Mouse (Mus musculus) limb, embryonic 12.5 days (tissue): Measurements from ENCODE around the gene Casc3. TPM values are rescaled to one million over a fixed set of nuclear protein-coding genes. Genes with fewer than 3 reads are reported as not detected.

Source experiments
- ATAC-seq: fragments of 200-750 bp; cut with Nextera tagmentation; 2 replicates; pipeline ENCODE4 v1.8.0; 2017; ENCODE audit warnings: low read depth, moderate TSS enrichment; ENCODE audit not compliant: insufficient number of reproducible peaks, insufficient read depth, low FRiP score, low TSS enrichment
- H3K27ac ChIP-seq: fragments of 300-500 bp; sonication (generic); 2 replicates; pipeline ENCODE4 v1.5.1; 2016; ENCODE audit warnings: mild to moderate bottlenecking, moderate library complexity
- H3K27me3 ChIP-seq: fragments of 300-500 bp; sonication (generic); 2 replicates; pipeline ENCODE4 v1.6.1; 2016; ENCODE audit warnings: mild to moderate bottlenecking, moderate library complexity
- H3K36me3 ChIP-seq: fragments of 300-500 bp; sonication (generic); 2 replicates; pipeline ENCODE4 v1.6.1; 2016; ENCODE audit warnings: mild to moderate bottlenecking, moderate library complexity
- H3K4me1 ChIP-seq: fragments of 300-500 bp; sonication (generic); replicated peaks from 2 replicates; pipeline ENCODE4 v1.6.1; 2016
- H3K4me2 ChIP-seq: fragments of 300-500 bp; sonication (generic); 2 replicates; pipeline ENCODE4 v1.6.1; 2016; ENCODE audit warnings: mild to moderate bottlenecking, moderate library complexity
- H3K4me3 ChIP-seq: fragments of 300-500 bp; sonication (generic); replicated peaks from 2 replicates; pipeline ENCODE4 v1.5.1; 2016; ENCODE audit warnings: mild to moderate bottlenecking
- H3K9ac ChIP-seq: fragments of 300-500 bp; sonication (generic); replicated peaks from 2 replicates; pipeline ENCODE4 v1.6.1; 2016; ENCODE audit warnings: mild to moderate bottlenecking, moderate library complexity
- H3K9me3 ChIP-seq: fragments of 300-500 bp; sonication (generic); 2 replicates; pipeline ENCODE4 v1.6.1; 2016; ENCODE audit warnings: mild to moderate bottlenecking, moderate library complexity
- WGBS: fragments of 180-500 bp; shearing (Covaris S2); methylation state at CpG from one replicate; pipeline ENCODE4 v1.1.7; 2016; 5-methylcytosine and 5-hydroxymethylcytosine counted together
- polyA plus RNA-seq: library from polyadenylated mRNA; unstranded; fragments of >200 nt; fragmentation: Nextera tagmentation; extraction: Ambion mirVana; gene quantifications from 2 replicates; pipeline ENCODE4 v1.2.1, GENCODE M21; 2016

Gene Casc3
- polyA plus RNA-seq, 1 experiment from 2014 or later, result 48.1 TPM

DNA sequence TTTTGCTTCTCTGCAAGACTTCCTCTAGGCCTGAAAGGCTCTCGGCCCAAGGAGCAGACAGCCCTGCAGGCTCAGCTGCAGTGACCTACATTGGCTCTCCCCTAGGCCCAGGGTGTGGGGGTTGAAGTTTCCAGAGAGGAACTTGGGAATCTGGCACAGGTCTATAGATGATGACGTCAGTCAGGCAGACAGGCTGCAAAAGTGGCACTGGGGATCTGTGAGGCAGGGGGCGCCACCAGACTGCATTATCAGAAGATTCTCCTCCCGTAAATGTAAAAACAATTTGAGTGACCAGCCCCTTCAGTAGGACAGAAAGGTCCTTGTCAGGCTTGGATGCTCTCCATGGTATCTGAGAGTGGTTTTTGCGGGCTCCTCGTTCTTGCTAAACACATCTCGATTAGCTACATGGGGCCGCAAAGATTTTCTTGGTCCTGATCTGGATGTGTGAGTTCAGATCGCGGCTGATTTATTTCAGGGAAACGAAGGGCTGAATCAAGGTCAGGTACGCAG lies 18.9 kb upstream of the Casc3 start:
- Histone ChIP-seq H3K4me1 (peaks cover 65% of the 10 kb centered on the region), H3K27me3 (no peaks in the 10 kb centered on the region), H3K36me3 (no peaks in the 10 kb centered on the region), H3K4me2 (peak overlapping the region; percentile 48), H3K27ac (peak overlapping the region; percentile 86), H3K9me3 (no peaks in the 10 kb centered on the region), H3K9ac (no peak overlapping the region), H3K4me3 (0 out of 2 replicates have a peak overlapping the region, but pooled peaks have one; percentile 3)
- no peak for ATAC-seq
- 15% methylated on average over 12 of the region's 12 CpGs for WGBS

DNA sequence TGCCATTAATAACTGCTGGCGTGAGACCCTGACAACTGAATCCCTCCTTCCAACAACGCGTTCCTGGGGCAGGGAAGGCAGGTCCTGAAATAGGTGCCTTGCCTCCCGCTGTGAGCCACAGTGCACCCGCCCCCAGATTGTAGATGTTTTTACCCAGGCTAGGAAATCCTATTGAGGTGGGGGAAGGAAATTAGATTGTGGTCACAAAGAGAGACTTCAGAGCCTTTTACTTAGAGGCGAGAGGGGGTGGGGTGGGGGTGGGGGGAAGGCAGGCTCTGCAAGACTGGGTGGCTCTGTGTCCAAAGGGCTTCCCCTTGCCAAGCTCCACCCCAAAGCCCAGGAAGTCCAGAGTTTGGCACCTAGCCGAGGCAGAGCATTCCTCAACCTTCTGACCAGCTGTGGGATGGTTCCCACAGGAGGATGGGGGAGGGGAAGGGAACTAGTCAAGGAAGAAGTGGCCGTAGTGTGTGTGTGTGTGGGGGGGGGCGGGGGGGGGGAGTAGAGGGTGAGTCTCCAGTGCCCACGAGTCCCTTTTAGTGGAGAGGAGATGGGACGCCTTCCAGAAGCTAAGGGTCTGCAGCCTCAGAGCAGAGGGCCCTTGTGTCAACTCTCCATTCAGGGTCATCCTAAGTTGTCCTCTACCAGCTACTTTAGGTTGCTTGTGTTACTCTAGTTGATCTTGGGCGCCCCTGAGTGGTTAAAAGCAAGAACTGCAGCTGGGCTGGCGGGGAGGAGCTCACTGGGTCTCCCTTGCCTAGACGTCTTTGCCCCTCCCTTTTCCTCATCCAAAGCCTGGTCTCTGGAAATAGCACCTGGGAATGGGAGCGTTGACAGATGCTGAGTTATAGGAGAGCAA lies 18.1 kb upstream of the Casc3 start:
- H3K27ac ChIP-seq, result peak overlapping the region; percentile 86
- H3K4me3 ChIP-seq, result 0 out of 2 replicates have a peak overlapping the region, but pooled peaks have one; percentile 3
- ATAC-seq, result peak; percentile 9; the same call in 1 of the 2 replicates
- H3K4me2 ChIP-seq, result peak overlapping the region; percentile 48
- H3K27me3 ChIP-seq, result no peaks in the 10 kb centered on the region
- H3K9ac ChIP-seq, result 0 out of 2 replicates have a peak overlapping the region, but pooled peaks have one; percentile 23
- H3K36me3 ChIP-seq, result no peaks in the 10 kb centered on the region
- WGBS, result 3% methylated on average over 14 of the region's 15 CpGs
- peaks cover 59% of the 10 kb centered on the region for H3K4me1 ChIP-seq
- H3K9me3 ChIP-seq, result no peaks in the 10 kb centered on the region

DNA sequence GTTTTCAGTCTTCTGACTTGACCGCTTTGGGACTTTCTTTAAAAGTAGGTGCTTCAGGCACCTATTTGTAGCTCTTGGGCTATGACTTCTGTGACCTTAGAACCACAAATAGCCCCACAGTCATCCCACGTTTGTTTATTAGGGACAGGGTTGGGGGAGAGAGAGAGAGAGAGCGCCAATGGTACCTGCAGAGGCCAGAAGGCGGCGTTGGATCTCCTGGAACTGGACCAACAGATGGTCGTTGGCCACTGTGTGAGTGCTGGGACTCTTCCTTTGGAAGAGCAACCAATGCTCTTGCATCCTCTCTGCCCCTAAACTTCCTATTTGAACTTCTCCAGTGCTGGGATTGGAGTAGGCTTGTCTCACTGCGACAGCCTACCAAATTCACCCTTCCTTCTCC lies 17.5 kb upstream of the Casc3 start:
- H3K27me3 ChIP-seq, result no peaks in the 10 kb centered on the region
- peaks cover 53% of the 10 kb centered on the region for H3K4me1 ChIP-seq
- H3K9me3 ChIP-seq, result no peaks in the 10 kb centered on the region
- H3K36me3 ChIP-seq, result no peaks in the 10 kb centered on the region
- ATAC-seq, result no peak
- peak overlapping the region; percentile 48 for H3K4me2 ChIP-seq
- no peak overlapping the region for H3K4me3 ChIP-seq
- WGBS, result 25% methylated on average over 7 of the region's 7 CpGs
- H3K9ac ChIP-seq, result no peak overlapping the region
- peak overlapping the region; percentile 86 for H3K27ac ChIP-seq

DNA sequence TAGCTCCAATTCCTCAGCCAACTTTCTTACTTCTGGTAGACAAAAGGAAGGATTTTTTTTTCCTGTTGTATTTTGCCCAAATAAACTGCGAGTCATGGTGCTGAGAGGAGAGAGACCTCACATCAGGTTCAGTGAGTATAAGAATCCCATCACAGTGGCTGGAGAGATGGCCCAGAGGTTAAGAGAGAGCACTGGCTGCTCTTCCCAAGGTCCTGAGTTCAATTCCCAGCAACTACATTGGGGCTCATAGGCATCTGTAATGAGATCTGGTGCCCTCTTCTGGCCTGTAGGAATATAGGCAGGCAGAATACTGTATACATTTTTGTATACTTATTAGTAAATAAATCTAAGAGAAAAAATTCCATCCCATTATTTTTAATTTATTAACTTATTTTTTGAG lies 17.0 kb upstream of the Casc3 start:
- Histone ChIP-seq H3K27ac (peak overlapping the region; percentile 86; the same call in 1 of the 2 replicates), H3K27me3 (no peaks in the 10 kb centered on the region), H3K4me3 (no peak overlapping the region), H3K4me1 (peaks cover 48% of the 10 kb centered on the region), H3K36me3 (no peaks in the 10 kb centered on the region), H3K9ac (no peak overlapping the region), H3K4me2 (no peak overlapping the region), H3K9me3 (no peaks in the 10 kb centered on the region)
- WGBS, result 86% methylated on average over 1 of the region's 1 CpGs
- no peak for ATAC-seq

DNA sequence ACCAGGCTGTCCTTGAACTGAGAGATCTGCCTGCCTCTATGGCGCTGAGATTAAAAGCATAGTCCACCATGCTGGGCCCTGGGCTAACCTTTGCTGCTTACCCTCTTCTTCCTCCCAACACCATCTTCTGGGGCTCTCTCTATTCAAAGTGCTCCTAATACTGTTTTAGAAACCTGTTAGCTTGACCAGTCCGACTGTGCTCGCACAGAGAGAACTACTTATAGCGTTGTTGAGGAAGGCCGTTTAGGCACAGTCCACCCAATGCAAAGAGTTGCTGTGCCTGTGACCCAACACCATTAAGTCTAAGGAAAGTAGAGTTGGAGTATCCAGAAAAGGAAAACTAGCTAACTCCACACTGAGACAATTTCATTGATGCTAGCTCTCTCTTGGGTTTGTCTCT lies 16.6 kb upstream of the Casc3 start:
- Histone ChIP-seq H3K4me2 (no peak overlapping the region), H3K27me3 (no peaks in the 10 kb centered on the region), H3K36me3 (no peaks in the 10 kb centered on the region), H3K9me3 (no peaks in the 10 kb centered on the region), H3K27ac (peak overlapping the region; percentile 78; the same call in 1 of the 2 replicates), H3K4me1 (peaks cover 46% of the 10 kb centered on the region), H3K4me3 (peak overlapping the region; percentile 53; the same call in 1 of the 2 replicates), H3K9ac (no peak overlapping the region)
- ATAC-seq, result no peak
- 90% methylated on average over 5 of the region's 5 CpGs for WGBS

DNA sequence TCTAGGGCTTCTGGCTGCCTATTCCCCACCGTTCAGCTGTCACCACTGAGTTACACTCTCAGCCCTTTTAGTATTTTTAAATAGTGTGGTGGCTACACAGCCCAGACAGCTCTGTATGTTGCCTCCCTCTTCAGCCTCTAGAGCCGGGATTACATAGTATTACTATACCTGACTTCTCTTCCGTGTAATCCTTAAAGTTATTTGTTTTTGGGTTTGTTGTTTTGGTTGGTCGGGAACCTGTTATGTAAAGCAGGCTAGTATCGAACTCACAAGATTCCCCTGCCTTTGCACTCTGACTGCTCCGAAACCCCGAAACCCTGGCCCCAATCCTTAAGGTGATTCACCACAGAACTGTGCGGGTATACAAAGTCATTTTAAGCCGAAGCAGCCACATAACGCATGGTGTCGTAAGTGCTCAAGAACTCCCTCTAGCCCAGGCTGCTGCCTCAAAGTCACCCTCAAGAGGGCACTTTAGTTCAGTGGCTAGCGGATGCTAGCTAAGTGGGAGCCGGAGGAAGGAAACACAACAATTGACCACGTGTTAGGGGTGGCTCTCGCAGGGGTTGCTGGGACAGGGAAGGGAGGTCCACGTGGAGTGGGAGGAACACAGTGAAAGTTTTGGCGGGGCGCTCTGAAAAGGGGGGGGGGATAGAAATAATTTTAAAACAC lies 16.0 kb upstream of the Casc3 start:
- no peaks in the 10 kb centered on the region for H3K27me3 ChIP-seq
- no peaks in the 10 kb centered on the region for H3K36me3 ChIP-seq
- peak overlapping the region; percentile 53 for H3K4me3 ChIP-seq
- peak overlapping the region; percentile 53 for H3K9ac ChIP-seq
- 13% methylated on average over 18 of the region's 18 CpGs for WGBS
- H3K4me1 ChIP-seq, result peaks cover 46% of the 10 kb centered on the region
- peak overlapping the region; percentile 78 for H3K27ac ChIP-seq
- no peaks in the 10 kb centered on the region for H3K9me3 ChIP-seq
- ATAC-seq, result peak; percentile 82
- H3K4me2 ChIP-seq, result peak overlapping the region; percentile 93

DNA sequence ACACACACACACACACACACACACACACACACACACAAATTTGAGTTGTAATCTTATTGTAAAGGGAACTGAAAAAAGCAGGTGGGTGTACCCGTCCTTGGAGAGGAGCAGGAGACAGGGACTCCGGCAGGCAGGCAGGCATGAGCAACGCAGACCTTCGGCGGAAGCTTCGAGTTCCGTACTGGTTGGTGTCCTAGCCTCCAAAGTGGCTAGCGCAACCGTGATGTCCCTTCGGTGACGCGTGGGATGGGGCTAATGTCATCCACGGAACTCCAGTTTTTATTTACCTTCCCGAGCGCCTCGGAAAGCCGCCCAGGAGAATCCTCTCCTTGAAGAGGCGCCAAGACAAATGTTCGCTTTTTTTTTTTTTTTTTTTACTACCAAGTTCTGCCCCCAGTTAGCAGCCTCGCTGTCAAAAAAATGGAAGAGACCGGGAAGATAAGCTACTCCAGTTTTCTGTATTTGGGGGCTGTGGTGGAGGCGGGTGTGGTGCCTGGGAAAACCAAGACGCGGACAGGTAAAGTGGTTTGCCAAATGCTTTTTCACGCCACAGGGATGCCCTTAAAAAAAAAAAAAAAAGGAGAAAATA lies 15.4 kb upstream of the Casc3 start:
- Histone ChIP-seq H3K27ac (peak overlapping the region; percentile 78), H3K27me3 (no peaks in the 10 kb centered on the region), H3K9me3 (no peaks in the 10 kb centered on the region), H3K4me1 (peaks cover 41% of the 10 kb centered on the region), H3K4me2 (peak overlapping the region; percentile 93), H3K36me3 (no peaks in the 10 kb centered on the region), H3K4me3 (peak overlapping the region; percentile 53), H3K9ac (peak overlapping the region; percentile 53)
- ATAC-seq, result no peak
- 1% methylated on average over 25 of the region's 25 CpGs for WGBS

DNA sequence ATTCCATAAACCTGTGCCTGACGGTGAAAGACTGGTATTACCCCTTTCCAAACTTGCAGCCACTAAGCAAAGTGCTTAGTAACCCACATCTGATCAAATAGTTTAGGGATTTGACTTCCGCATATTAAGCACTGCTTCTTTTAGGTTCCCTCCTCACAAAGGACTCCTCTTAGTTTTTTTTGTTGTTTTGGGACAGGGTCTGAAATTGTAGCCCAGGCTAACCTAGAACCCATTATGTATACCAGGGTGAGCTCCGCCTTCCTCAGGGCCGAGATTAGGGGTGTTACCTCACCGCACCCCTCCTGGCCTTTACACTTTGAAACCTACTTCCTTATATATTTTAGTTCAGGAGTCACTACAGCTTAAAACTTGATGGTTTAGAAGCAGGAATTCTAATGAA lies 14.9 kb upstream of the Casc3 start:
- WGBS, result 40% methylated on average over 5 of the region's 5 CpGs
- H3K4me2 ChIP-seq, result peak overlapping the region; percentile 93
- H3K9me3 ChIP-seq, result no peaks in the 10 kb centered on the region
- no peaks in the 10 kb centered on the region for H3K27me3 ChIP-seq
- no peak overlapping the region for H3K9ac ChIP-seq
- H3K36me3 ChIP-seq, result no peaks in the 10 kb centered on the region
- peaks cover 40% of the 10 kb centered on the region for H3K4me1 ChIP-seq
- peak overlapping the region; percentile 53 for H3K4me3 ChIP-seq
- ATAC-seq, result no peak
- no peak overlapping the region for H3K27ac ChIP-seq

DNA sequence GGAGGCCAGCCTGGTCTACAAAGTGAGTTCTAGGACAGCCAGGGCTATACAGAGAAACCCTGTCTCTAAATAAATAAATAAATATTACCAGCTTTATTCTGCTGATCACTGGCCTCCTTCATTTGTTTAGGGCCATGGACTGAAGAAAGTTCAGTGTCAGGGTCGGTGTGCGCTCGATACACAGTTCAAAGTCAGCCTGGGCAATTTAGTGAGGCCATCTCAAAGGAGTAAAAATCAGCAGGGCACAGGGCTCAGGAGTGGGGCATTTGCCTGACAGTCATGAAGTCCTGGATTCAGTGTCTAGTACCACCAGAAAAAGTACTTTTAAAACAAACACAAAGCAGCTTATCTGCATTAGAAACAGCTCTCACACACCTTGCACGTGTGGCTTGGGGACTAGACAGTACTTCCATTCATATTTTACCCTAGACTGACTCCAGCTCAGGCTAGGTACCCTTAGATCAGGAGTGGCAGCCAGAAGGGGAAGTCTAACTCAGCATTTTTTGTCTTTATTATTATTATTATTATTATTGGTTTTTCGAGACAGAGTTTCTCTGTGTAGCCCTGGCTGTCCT lies 14.0 kb upstream of the Casc3 start:
- Histone ChIP-seq H3K36me3 (no peaks in the 10 kb centered on the region), H3K9me3 (no peaks in the 10 kb centered on the region), H3K9ac (no peak overlapping the region), H3K27ac (no peak overlapping the region), H3K4me2 (no peak overlapping the region), H3K4me3 (no peak overlapping the region), H3K27me3 (no peaks in the 10 kb centered on the region), H3K4me1 (peaks cover 33% of the 10 kb centered on the region)
- ATAC-seq, result no peak
- 84% methylated on average over 5 of the region's 5 CpGs for WGBS

DNA sequence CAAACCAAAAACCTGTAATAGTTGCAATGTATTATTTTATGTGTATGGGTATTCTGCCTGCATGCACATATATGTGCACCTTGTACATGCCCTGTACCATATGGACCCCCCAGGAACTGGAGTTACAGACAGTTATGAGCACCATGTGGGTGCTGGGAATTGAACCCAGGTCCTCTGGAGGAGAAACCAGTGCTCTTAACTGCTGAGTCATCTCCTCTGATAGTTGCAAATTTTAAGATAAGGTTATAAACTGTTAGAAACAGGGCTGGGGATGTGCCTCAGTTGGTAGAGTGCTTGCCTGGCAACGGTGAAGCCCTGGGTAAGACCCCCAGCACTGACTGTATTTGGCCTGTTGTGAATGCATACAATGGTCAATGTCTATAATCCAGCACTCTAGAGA lies 13.3 kb upstream of the Casc3 start:
- H3K27ac ChIP-seq, result no peak overlapping the region
- H3K4me2 ChIP-seq, result no peak overlapping the region
- H3K36me3 ChIP-seq, result no peaks in the 10 kb centered on the region
- H3K4me1 ChIP-seq, result peaks cover 25% of the 10 kb centered on the region
- no peaks in the 10 kb centered on the region for H3K27me3 ChIP-seq
- 73% methylated on average over 1 of the region's 1 CpGs for WGBS
- H3K9me3 ChIP-seq, result no peaks in the 10 kb centered on the region
- no peak overlapping the region for H3K4me3 ChIP-seq
- ATAC-seq, result no peak
- H3K9ac ChIP-seq, result no peak overlapping the region

DNA sequence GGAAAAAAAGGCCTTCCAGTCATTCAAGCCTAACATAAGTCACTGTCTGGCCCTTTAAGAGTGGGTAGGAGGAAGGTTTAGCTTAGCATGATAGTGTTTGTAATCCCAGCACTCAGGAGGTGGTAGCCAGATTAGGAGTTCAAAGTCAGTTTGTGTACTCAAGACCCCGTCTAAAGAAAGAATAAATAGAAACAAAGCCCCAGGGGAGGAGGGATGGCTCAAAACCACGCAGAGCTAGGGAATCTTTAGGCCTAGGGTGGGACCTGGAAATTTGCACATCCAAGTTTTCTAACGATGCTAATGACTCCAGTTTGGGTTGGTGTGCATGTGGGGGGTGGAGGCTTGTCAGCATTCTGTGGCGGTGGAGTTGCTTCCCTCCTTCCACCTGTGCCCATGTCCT lies 12.6 kb upstream of the Casc3 start:
- peaks cover 20% of the 10 kb centered on the region for H3K4me1 ChIP-seq
- no peak overlapping the region for H3K9ac ChIP-seq
- 12% methylated on average over 4 of the region's 4 CpGs for WGBS
- H3K27me3 ChIP-seq, result no peaks in the 10 kb centered on the region
- H3K27ac ChIP-seq, result no peak overlapping the region
- no peaks in the 10 kb centered on the region for H3K36me3 ChIP-seq
- no peak overlapping the region for H3K4me2 ChIP-seq
- no peak overlapping the region for H3K4me3 ChIP-seq
- no peak for ATAC-seq
- H3K9me3 ChIP-seq, result no peaks in the 10 kb centered on the region
